Mouse (Mus musculus): ENCODE measurements around the gene Nsg2. TPM values are rescaled to one million over a fixed set of nuclear protein-coding genes. Genes with fewer than 3 reads are reported as not detected.
A peak's percentile ranks its signal among the peaks of the same experiment; 100 is the strongest.
"Not testable (repeated sequence)": the region's sequence is repeated elsewhere in the genome, so short reads cannot be mapped to it uniquely, and the experiment has no call there.

Nsg2 gene
- 1 to 10 TPM; 1.7 to 3.0 TPM for total RNA-seq (2021)

GRCm38 (mm10) chr11:32000281-32000680 lies at the start of gene Nsg2:
Gene Nsg2 (plus strand): TSS chr11:32000463.
- peak; percentile 79 to 81 for DNase-seq
- intact Hi-C loops (cut with DNase I) = loop anchor here (1.0 kb wide), 1 partner anchor 162 kb away; no protein-coding TSS in a partner anchor

GRCm38 (mm10) chr11:31960071-31960470 lies 40.2 kb upstream of the Nsg2 start:
- intact Hi-C loops (cut with DNase I) = no loop called here
- no peak for DNase-seq

GRCm38 (mm10) chr11:31963993-31964392 lies 36.3 kb upstream of the Nsg2 start:
- intact Hi-C loops (cut with DNase I) = no loop called here
- no peak for DNase-seq

GRCm38 (mm10) chr11:31965256-31966134 lies 34.8 kb upstream of the Nsg2 start, which contains the start of gene 4930524B15Rik:
Gene 4930524B15Rik (plus strand): TSS chr11:31965592.
- DNase-seq = peak in 1 of 2 experiments; percentile 23
- intact Hi-C loops (cut with DNase I) = no loop called here

GRCm38 (mm10) chr11:31974132-31974531 lies 26.1 kb upstream of the Nsg2 start:
- DNase-seq = no peak
- intact Hi-C loops (cut with DNase I) = no loop called here

GRCm38 (mm10) chr11:31974826-31975225 lies 25.4 kb upstream of the Nsg2 start:
- intact Hi-C loops (cut with DNase I) = no loop called here

GRCm38 (mm10) chr11:31975678-31976077 lies 24.6 kb upstream of the Nsg2 start:
- intact Hi-C loops (cut with DNase I) = no loop called here
- DNase-seq = no peak

More at GRCm38 (mm10) chr11:31974826-31975225, 25.4 kb upstream of the Nsg2 start:
- DNase-seq = no peak

GRCm38 (mm10) chr11:31976137-31976536 lies 24.1 kb upstream of the Nsg2 start:
- intact Hi-C loops (cut with DNase I) = no loop called here
- DNase-seq = no peak

GRCm38 (mm10) chr11:31980089-31980488 lies 20.2 kb upstream of the Nsg2 start:
- intact Hi-C loops (cut with DNase I); DNase-seq: not testable (repeated sequence)

- DNase-seq = no peak
- intact Hi-C loops (cut with DNase I) = no loop called here
These were observed 18.4 kb upstream of the Nsg2 start for GRCm38 (mm10) chr11:31981830-31982229.

- intact Hi-C loops (cut with DNase I); DNase-seq: not testable (repeated sequence)
These were observed 17.9 kb upstream of the Nsg2 start for GRCm38 (mm10) chr11:31982247-31982943.

GRCm38 (mm10) chr11:31983249-31983648 lies 17.0 kb upstream of the Nsg2 start:
- intact Hi-C loops (cut with DNase I) = no loop called here
- DNase-seq = no peak

GRCm38 (mm10) chr11:31984786-31985185 lies 15.5 kb upstream of the Nsg2 start:
- DNase-seq = no peak
- intact Hi-C loops (cut with DNase I) = no loop called here

GRCm38 (mm10) chr11:31992535-31992934 lies 7.7 kb upstream of the Nsg2 start:
- no peak for DNase-seq

GRCm38 (mm10) chr11:31999716-32000115 lies 547 bp upstream of the Nsg2 start:
- DNase-seq = no peak
- intact Hi-C loops (cut with DNase I) = loop anchor here (1.0 kb wide), 1 partner anchor 163 kb away; no protein-coding TSS in a partner anchor

More at GRCm38 (mm10) chr11:31992535-31992934, 7.7 kb upstream of the Nsg2 start:
- intact Hi-C loops (cut with DNase I) = no loop called here

- intact Hi-C loops (cut with DNase I) = no loop called here
- no peak for DNase-seq
These were observed 1.1 kb downstream of the Nsg2 start for GRCm38 (mm10) chr11:32001181-32001910.

GRCm38 (mm10) chr11:32002670-32003072 lies 2.4 kb downstream of the Nsg2 start:
- DNase-seq = no peak
- intact Hi-C loops (cut with DNase I) = no loop called here

GRCm38 (mm10) chr11:32008049-32008448 lies 7.8 kb downstream of the Nsg2 start:
- DNase-seq; intact Hi-C loops (cut with DNase I): not testable (repeated sequence)

- intact Hi-C loops (cut with DNase I) = no loop called here
- no peak for DNase-seq
These were observed 8.6 kb downstream of the Nsg2 start for GRCm38 (mm10) chr11:32008852-32009251.

GRCm38 (mm10) chr11:32009961-32010662 lies 9.8 kb downstream of the Nsg2 start:
- intact Hi-C loops (cut with DNase I) = no loop called here
- peak; percentile 13 to 18 for DNase-seq

All from heart, postnatal 10 days (tissue).